Mouse (Mus musculus) central nervous system, embryonic 18 days (tissue): Measurements from ENCODE around the gene Gm5431. TPM values are rescaled to one million over a fixed set of nuclear protein-coding genes. Genes with fewer than 3 reads are reported as not detected.

Experiments
- polyA plus RNA-seq: library from polyadenylated mRNA; depleted of rRNA; stranded (reverse); fragments of >200 nt; gene quantifications from 2 replicates; pipeline ENCODE4 v1.2.3, GENCODE M21; 2012; rRNA removed

Gene Gm5431
- 0.06 and 0.20 TPM in 2 replicates for polyA plus RNA-seq

GRCm38 (mm10) chr11:48902021-48902420 lies at the start of gene Gm5431:
TSS of gene Gm5431 (minus strand) at chr11:48902214.

GRCm38 (mm10) chr11:48946090-48946489 lies 44.1 kb upstream of the Gm5431 start, which contains the start of gene Psme2b:
TSS of gene Psme2b (minus strand) at chr11:48946190.

GRCm38 (mm10) chr11:48871201-48871772 lies 30.7 kb downstream of the Gm5431 start, which contains the start of gene Irgm1:
TSS of gene Irgm1 (minus strand) at chr11:48871683.

Other genes with a start within 250 kb of the Gm5431 start
- 1,103 and 1,120 TPM in 2 replicates for gene Rack1, start 101.9 kb downstream of the Gm5431 start, polyA plus RNA-seq
- 35.3 and 38.0 TPM in 2 replicates for gene Trim41, start 84.9 kb downstream of the Gm5431 start, polyA plus RNA-seq
- gene Trim7, start 76.1 kb downstream of the Gm5431 start, polyA plus RNA-seq, result 6.5 and 7.1 TPM in 2 replicates
- gene Gm12184, start 75.6 kb downstream of the Gm5431 start, polyA plus RNA-seq, result 23.2 and 25.2 TPM in 2 replicates
- gene Irgm1, start 30.5 kb downstream of the Gm5431 start, polyA plus RNA-seq, result 3.9 and 5.6 TPM in 2 replicates
- gene Psme2b, start 44.0 kb upstream of the Gm5431 start, polyA plus RNA-seq, result 0.58 and 0.86 TPM in 2 replicates
- 0.03 and 0.04 TPM in 2 replicates for gene Olfr56, start 76.7 kb upstream of the Gm5431 start, polyA plus RNA-seq
- 0.11 and 0.12 TPM in 2 replicates for gene 9930111J21Rik1, start 77.2 kb upstream of the Gm5431 start, polyA plus RNA-seq
- 0.04 TPM in 2 replicates for gene Gm12185, start 90.0 kb upstream of the Gm5431 start, polyA plus RNA-seq
- 0.17 and 0.27 TPM in 2 replicates for gene Tgtp1, start 92.0 kb upstream of the Gm5431 start, polyA plus RNA-seq
- 0.25 and 0.31 TPM in 2 replicates for gene 9930111J21Rik2, start 149.0 kb upstream of the Gm5431 start, polyA plus RNA-seq
- 0.03 and 0.11 TPM in 2 replicates for gene Tgtp2, start 162.0 kb upstream of the Gm5431 start, polyA plus RNA-seq
- gene Ifi47, start 174.4 kb upstream of the Gm5431 start, polyA plus RNA-seq, result 0.60 and 1.1 TPM in 2 replicates
- gene Olfr1396, start 212.7 kb upstream of the Gm5431 start, polyA plus RNA-seq, result not detected in 2 replicates
- not detected in 2 replicates for gene Olfr1395, start 240.1 kb upstream of the Gm5431 start, polyA plus RNA-seq